Mouse (Mus musculus) mouse trophoblast stem cell (cell line): ENCODE results near the gene Gm17324.

ENCODE experiments used
- in situ Hi-C, 2 experiments: fragments of 300-500 bp; cut with MseI, MboI; formaldehyde crosslinking; loops; 2 replicates in 1 of 2; 3 replicates in 1 of 2; pipeline ENCODE4 v1.15.1; 2025

Gm17324 gene

DNA sequence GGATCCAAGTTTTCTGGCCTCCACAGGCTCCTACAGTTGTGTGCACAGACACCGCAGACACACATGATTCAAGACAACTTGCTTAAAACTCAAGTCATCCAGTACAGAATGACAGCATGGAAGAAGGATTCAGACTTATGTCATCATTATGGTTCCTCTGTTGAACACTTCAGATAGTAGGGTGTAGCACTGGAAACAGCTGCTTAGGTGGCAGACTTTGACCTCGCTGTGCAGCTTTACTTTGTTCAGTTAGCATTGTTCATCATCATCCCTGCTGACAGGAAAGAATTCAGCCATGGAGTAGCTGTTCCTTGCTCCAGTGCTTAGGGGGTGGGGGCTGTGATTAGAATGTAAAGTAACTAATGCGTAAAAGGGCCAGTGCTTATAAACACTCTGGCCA, 17.1 kb upstream of the Gm17324 start:
- in situ Hi-C loops, result no loop called here

DNA sequence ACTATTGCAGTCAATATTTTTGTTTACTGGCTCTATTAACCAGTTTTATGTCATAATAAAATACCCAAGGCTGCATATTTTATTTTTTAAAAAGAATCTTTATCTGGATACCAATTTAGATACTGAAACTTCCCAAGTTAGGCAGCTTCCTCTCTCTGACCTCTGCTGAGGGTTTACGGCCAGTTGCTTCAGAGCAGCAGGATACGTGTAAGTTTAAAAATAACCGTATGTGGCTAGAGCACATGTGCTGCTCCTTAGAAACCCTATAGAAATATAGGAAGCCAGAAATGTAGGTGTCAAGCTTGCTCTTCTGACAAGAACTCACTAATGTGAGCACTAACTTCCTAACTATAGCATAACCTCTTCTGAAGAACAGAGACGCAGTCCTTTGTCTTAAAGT, 14.8 kb upstream of the Gm17324 start:
- in situ Hi-C loops, result no loop called here

DNA sequence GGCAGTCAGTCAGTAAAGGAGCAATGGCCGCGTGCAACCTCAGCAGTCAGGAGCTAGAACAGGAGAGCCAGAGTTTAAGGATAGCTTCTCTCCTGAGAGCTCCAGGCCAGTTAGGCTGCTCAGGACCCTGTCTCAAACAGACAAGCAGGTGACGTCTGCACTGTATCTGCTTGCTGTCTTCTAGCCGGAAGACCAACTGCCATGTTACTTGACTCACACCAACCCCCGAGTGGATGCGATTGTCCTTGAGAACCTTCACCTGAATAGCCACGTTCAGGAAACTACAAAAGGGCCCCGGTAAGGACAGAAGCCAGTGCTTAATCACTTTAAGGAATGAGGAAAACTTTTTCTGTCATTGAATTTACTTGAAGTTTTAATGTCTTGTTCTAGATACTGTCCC, 8.4 kb upstream of the Gm17324 start:
- in situ Hi-C loops, result no loop called here

DNA sequence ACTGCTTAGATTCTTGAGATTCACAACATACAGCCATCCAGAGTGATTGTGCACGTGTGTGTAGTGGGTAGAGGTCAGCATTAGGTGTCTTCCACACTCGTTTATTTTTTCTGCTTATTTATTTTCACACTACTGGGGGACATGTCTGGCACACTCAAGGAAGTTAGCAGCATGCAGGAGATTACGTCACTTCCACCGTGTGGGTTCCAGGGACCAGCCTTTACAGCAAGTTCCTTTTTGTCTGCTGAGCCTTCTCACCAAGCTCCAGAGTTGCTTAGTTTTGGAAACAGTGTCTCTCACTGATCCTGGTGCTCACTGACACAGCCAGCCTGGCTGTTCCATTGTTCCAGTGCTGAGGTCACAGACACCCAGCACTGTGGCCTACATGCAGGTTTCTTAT, 2.8 kb upstream of the Gm17324 start:
- in situ Hi-C loops, result no loop called here

DNA sequence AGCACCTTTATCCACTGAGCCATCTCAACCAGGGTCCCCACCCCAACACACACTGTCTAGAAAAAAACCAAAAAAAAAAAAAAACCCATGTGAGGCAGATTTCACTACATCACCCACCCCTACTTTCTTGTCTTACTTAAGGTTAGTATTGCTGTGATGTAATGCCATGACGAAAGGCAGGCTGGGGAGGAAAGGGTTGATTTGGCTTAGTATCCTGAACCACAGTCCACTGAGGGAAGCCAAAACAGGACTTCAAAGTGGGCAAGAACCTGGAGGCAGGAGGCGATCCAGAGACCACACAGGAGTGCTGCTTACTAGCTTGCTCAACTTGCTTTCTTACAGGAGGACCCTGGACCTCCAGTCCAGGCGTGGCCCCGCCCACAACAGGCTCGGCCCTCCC, 1.8 kb upstream of the Gm17324 start:
- in situ Hi-C loops, result no loop called here

DNA sequence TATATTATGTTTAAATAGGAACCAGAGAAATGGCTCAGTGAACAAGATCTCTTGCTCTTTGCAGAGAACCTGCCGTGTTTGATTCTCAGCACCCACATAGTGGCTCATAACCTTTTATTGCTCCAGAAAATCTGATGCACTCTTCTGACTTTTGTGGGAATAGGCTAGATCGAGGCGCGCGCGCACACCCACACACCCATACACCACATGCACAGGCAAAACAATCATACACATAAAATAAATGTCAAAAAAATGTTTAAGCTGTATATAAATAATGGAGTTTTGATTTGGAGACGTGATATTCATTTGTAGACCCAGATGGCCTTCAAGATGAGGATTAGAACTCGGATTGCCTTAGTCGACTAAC, 997 bp downstream of the Gm17324 start:
- in situ Hi-C loops, result no loop called here

DNA sequence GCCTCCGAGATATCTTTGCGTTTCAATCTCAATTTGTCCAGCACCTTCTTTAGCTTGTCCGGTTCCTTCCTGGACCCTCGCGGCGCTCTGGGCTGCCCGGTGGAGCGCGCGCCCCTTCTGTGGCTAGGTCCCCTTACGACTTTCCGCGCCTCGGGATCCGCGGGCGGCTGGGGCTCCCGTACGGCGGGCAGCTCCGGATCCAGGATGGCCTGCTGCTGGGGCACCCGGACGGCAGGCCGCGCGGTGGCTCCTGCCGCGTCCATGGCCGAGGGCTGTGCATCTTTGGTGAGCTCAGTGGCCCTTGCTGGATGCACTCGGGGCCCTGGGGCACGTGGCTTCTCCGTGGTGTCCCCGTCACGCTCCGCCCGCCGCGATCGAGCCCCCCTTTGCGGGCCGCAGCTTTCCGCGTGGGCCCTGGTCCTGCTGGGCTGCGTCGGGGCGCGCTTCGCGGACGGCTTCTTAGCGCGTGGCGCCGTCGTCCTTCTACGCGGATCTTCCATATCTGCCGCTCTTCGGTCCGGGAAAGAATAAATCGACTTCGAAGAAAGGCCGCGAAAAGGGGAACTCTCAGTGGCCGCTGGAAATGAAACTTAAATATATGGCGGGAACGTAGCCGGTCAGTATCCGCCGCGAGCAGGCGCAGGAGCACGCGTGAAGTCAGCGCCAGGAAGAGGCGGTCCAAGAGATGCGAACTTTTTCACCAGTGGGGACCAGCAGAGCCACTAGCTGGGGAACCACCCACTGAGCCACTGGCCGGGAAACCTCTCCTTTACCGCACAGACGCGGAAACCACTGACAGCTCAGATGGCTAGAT, 5.8 kb downstream of the Gm17324 start, which contains the start of gene Cgas:
Gene Cgas, minus strand, starts transcription at position 659 of the 814 bp plus-strand sequence.
- in situ Hi-C loops, result no loop called here

DNA sequence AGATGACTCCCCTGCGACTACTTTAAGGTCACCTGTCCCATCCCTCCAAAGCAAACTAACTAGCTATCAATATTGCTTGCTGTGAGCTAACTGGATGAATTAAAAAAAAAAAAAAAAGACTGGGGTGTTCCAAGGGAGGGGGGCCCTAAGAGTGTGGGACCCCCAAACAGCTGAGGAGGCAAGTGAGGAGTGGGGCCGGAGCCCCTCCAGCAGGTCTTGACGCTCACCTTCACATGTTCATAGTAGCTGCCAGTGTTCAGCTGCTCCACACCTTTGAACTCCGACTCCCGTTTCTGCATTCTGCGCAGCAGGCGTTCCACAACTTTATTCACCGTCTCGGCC, 6.4 kb downstream of the Gm17324 start:
- in situ Hi-C loops, result no loop called here

DNA sequence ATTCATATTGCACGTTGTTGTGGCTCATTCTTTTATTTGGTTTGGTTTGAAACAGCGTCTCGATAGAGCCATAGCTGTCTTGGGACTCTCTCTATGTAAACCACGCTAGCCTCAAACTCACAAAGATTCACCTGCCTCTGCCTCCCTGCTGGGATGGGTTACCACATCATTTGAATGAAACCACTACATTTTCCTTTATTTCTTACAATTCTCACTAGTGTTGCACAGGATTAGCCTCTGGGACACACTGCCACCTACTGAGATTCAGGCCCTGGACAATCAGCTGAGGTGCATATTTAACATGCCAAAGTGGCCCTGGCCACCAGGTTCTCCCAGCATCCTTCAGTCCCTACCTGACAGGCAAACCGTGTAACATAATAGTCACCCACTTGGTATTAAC, 9.2 kb downstream of the Gm17324 start:
- in situ Hi-C loops, result no loop called here

DNA sequence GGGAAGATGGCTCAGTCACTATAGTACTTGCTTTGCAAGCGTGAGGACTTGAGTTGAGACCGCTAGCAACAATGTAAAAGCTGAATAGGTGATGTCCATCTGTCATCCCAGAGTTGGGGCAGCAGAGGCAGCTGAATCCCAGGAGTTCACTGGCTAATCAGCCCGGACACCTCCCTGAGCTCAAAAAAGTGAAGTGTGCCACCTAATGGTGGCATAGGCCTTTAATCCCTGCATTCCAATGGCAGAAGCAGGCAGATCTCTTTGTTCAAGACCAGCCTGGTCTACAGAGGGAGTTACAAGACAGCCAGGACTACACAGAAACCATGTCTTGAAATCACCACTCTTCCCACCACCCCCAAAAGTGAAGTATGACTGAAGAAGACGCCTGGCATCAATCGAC, 16.1 kb downstream of the Gm17324 start:
- in situ Hi-C loops, result no loop called here

DNA sequence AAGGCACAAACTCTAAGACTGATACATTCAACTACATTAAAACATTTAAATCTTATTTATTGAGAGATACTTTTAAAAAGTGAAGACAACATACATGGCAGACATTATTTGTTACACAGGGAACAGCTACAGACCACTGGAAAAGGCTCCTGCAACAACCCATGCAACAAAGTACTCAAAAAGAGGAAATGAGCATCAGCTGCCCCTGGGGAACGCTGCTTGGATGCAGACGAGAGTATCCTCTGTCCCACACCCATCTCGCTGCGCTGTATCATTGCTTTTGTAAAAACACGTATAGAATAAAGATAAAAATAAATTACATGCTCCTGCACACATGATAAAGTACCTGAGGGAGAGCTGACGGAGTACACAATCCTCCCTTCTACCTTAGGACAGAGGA, 18.1 kb downstream of the Gm17324 start:
- in situ Hi-C loops, result no loop called here

DNA sequence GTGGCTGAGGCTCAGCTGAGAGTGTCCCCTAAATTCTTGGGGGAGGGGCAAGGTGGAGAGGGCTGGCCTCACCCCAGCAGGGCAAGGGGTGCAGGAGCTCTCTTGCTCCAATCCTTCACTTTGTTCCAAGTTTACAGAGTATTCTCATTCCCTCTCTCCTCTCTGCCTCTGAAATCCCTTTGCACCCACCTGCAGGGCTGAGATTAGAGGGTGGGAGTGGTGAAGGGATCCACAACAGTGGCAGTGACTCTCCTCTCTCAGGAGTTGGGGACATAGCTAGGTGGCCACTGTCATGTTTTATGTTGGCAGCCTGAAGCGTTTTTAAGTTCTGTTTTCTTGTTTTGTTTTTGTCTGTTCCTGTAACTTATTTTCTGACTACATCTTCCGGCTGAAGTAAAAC, 19.0 kb downstream of the Gm17324 start:
- in situ Hi-C loops, result no loop called here

DNA sequence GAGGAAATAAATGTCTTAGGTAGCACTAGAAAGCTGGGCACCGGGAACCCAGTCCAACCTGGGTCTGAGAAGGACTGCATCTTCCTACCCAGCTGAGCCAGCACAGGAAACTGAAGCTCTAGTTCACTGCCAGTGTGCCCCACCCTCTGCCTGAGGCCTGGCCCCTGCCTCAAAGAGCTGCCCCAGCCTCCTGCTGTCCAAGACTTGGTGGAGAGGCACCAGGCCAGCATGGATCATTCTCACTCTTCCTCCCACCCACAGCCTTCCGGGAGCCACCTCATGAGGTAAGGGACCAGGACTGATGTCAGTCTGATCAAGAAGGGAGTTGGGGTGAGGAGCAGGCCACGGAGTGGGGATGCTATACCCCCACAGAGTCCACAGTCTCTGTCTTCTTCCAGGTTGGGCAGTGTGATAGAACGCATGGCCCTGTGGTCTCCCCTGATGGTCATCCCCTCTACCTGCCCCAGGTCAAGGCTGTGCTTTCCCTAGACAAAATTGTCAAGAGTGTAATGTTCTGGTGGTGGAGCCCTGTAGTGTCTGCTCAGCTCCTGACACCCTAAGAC, 19.6 kb downstream of the Gm17324 start:
- in situ Hi-C loops, result no loop called here

DNA sequence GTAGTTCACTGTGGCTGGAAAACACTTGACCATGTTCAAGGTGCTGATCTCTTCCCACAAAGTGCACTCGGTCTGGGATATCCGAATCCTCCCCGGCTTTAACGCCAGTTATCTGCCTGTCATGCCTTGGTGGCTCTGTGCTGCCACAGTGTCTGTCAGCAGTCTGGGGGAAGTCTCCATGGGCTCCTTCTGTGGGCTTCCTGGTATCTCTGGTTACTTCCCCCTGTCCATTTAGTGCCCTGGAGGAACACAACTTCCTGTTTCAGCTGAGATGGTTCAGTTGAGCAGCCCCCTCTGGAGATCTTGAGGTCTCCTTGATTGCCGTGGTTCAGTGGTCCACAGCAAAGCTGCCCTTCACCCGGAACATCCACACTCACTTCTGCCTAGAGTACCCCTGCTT, 20.4 kb downstream of the Gm17324 start:
- in situ Hi-C loops, result no loop called here

DNA sequence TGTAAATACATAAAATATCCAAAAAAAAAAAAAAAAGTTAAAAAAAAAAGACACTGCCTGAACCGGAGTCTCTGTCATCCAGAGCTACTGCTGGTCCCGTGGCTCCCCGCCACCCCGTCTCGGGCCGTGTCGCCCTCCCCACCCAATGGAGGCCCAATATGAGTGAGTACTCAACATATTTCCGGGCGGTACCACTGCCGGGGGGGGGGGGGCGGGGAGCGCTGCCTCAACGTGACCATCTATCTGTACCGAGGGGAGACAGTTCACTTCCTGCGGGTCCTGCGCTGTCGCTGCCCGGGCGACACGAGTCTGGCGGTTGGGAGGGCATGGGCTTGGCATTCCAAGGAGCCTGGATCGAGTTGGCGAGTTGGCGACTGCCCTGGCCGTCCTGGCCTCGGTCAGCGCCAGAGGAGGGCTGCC, 21.2 kb downstream of the Gm17324 start:
- in situ Hi-C loops, result no loop called here

DNA sequence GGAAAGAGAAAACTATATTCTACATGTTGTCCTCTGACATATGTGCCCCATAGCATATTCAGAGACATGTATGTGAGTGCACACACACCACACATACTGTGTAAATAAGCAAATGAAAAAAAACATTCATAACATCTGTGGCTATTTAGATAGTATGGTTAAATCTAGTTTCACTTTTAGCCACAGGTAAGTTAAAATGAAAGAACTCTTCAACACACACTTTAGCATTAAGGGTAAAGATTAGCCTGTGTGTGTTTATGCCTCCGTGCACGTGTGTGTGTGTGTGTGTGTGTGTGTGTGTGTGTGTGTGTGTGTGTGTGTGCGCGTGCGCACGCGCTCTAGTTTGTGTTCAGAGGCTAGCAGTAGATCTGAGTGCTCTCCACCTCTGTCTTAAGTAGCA, 47.0 kb downstream of the Gm17324 start:
- in situ Hi-C loops, result no loop called here

DNA sequence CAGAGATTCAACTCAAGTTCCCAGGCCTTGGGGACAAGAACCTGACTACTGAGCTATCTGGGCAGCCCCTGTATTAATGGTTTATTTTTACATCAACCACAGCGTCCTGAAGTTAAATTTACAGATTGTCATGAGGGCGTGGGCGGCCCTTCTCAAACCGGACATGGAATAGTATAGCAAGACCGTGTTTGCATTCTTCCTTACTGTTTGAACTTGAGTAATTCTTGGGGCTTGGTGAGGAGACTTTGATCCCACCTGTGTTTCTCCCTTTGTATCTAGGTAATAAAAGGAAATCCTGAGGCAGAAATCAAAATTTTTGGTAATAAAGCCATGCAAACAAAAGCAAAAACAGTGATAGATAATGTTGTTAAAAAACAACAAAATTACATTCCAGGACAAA, 48.0 kb downstream of the Gm17324 start:
- in situ Hi-C loops, result no loop called here
